Mouse (Mus musculus) kidney, postnatal 0 days (tissue): ENCODE measurements around the gene Sfxn5. TPM values are rescaled to one million over a fixed set of nuclear protein-coding genes. Genes with fewer than 3 reads are reported as not detected.

Experiments
- ATAC-seq: fragments of 200-750 bp; cut with Nextera tagmentation; replicated peaks from 2 replicates; pipeline ENCODE4 v1.8.0; 2017; ENCODE audit warnings: low read depth, moderate number of reproducible peaks, moderate TSS enrichment, moderate library complexity; ENCODE audit not compliant: low FRiP score
- DNase-seq: peaks from one replicate; pipeline ENCODE4 v3.0.0-alpha.2; 2016; ENCODE audit warnings: low spot score
- H3K27ac ChIP-seq: fragments of 300-500 bp; sonication (generic); 2 replicates; pipeline ENCODE4 v1.5.1; 2014; ENCODE audit warnings: mild to moderate bottlenecking
- H3K27me3 ChIP-seq: fragments of 300-500 bp; sonication (generic); 2 replicates; pipeline ENCODE4 v1.6.1; 2014; ENCODE audit warnings: low read length, mixed read lengths; ENCODE audit not compliant: insufficient read depth
- H3K36me3 ChIP-seq: fragments of 300-500 bp; sonication (generic); 2 replicates; pipeline ENCODE4 v1.6.1; 2014; ENCODE audit warnings: low read length, mixed read lengths; ENCODE audit not compliant: insufficient read depth
- H3K4me1 ChIP-seq: fragments of 300-500 bp; sonication (generic); replicated peaks from 2 replicates; pipeline ENCODE4 v1.6.1; 2014; ENCODE audit warnings: antibody characterized with exemption, low read length, mixed read lengths; ENCODE audit not compliant: insufficient read depth
- H3K4me2 ChIP-seq: fragments of 300-500 bp; sonication (generic); 2 replicates; pipeline ENCODE4 v1.6.1; 2014; ENCODE audit warnings: mild to moderate bottlenecking, low read length, moderate library complexity, mixed read lengths
- H3K4me3 ChIP-seq: fragments of 300-500 bp; sonication (generic); replicated peaks from 2 replicates; pipeline ENCODE4 v1.5.1; 2014; ENCODE audit warnings: low read depth, low read length
- H3K9ac ChIP-seq: fragments of 300-500 bp; sonication (generic); 2 replicates; pipeline ENCODE4 v1.6.1; 2014; ENCODE audit warnings: low read depth, low read length
- H3K9me3 ChIP-seq: fragments of 300-500 bp; sonication (generic); replicated peaks from 2 replicates; pipeline ENCODE4 v1.6.1; 2016; ENCODE audit warnings: low read length, inconsistent platforms, mixed read lengths
- CTCF ChIP-seq: IDR thresholded peaks from 2 replicates; pipeline ENCODE4 v1.5.1; 2016; ENCODE audit warnings: antibody characterized with exemption, low read depth, mild to moderate bottlenecking, moderate library complexity
- WGBS: fragments of 180-500 bp; shearing (Covaris S2); extraction: QIAGEN DNeasy Blood & Tissue Kit; methylation state at CpG from one replicate; pipeline ENCODE4 v1.1.7; 2014; 5-methylcytosine and 5-hydroxymethylcytosine counted together
- polyA plus RNA-seq: library from polyadenylated mRNA; unstranded; fragments of >200 nt; fragmentation: Nextera tagmentation; extraction: Ambion mirVana; gene quantifications from 2 replicates; pipeline ENCODE4 v1.2.1, GENCODE M21; 2015

Gene Sfxn5
- polyA plus RNA-seq, 1 experiment from 2014 or later = 15.7 TPM

DNA sequence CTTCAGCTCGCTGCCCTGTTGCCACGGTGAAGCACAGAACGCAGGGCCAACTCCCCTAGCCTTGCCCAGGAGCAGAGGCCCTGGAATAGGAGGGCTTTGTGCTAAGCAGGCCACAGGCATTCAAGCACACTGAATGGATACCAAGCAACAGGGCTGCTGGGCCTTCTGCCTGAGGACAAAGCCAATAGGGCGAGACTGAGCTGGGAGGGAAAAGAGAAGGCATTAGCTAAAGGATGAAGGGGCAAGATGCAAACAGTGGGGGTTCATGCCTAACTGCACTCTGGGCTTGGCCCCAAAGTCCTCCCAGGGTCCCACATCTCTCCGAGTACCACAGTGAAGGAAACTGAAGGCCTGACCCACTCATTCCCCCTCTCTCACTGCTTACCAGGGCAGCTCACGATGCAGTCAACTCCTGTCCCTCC, 12.8 kb downstream of the Sfxn5 start:
- DNase-seq = no peak
- 73% methylated on average over 6 of the region's 6 CpGs for WGBS
- no peaks in the 10 kb centered on the region for H3K4me1 ChIP-seq
- H3K27ac ChIP-seq = no peak overlapping the region
- no peaks in the 10 kb centered on the region for H3K36me3 ChIP-seq
- no peak for ATAC-seq
- TF ChIP-seq CTCF = no peak
- H3K27me3 ChIP-seq = no peaks in the 10 kb centered on the region
- no peak overlapping the region for H3K4me2 ChIP-seq
- no peak overlapping the region for H3K4me3 ChIP-seq
- no peaks in the 10 kb centered on the region for H3K9me3 ChIP-seq
- no peak overlapping the region for H3K9ac ChIP-seq

DNA sequence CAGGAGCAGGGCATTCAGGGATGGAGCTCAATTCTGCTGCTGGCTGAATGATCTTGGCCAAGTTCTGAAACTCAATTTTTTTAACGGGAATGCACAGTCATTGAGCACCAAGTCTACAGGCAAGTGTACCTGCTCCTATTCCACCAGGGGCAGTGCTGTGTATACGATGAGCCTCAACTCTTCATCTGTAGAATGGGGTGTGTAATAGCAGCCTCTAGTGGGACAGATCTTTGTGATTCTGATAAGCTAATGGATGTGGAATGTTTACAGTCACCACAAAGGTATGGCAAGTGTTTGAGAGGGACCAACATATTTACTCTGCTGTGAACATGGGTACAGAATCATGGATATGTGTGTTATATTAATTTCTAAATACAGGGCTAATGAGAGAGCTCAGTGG, 17.0 kb downstream of the Sfxn5 start:
- no peaks in the 10 kb centered on the region for H3K27me3 ChIP-seq
- no peak overlapping the region for H3K9ac ChIP-seq
- WGBS = 87% methylated on average over 2 of the region's 2 CpGs
- no peak overlapping the region for H3K4me2 ChIP-seq
- no peaks in the 10 kb centered on the region for H3K4me1 ChIP-seq
- no peaks in the 10 kb centered on the region for H3K9me3 ChIP-seq
- no peaks in the 10 kb centered on the region for H3K36me3 ChIP-seq
- no peak for TF ChIP-seq CTCF
- no peak overlapping the region for H3K27ac ChIP-seq
- ATAC-seq = no peak
- no peak for DNase-seq
- no peak overlapping the region for H3K4me3 ChIP-seq

DNA sequence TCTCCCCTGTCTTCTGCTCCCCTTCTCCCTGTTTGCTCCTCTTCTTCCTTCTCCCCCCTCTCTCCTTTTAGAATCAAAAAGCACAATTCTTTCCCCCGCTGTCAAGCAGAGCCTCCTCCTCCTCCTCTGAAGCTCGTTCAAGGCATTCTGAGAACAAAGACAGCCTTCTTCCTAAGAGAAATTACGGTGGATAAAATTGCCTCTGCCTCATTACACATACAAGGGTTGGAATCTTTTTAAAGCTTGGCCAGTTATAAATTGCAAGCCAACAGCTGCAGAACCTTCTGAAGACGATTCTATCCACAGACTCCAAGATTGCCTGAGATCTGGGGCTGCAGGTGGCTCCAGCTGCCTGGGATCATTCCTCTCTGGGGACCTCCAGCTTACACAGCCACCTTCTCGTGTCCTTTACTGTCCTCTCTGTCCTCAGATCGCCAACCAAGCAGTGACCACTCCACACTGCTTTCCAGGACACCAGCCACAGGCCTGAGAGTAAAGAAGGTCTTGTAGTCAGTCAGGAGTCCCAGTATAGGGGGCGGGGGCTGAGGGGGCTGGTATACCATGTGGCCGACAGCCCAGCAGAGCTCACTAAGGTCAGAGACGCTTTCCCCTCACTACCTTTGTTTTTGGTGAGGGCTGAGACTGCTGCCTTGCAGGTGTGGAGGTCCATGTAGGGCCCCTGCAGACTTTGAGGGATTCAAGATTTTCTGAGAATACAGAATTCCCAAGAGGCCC, 19.0 kb downstream of the Sfxn5 start:
- Histone ChIP-seq H3K4me1 (no peaks in the 10 kb centered on the region), H3K27me3 (no peaks in the 10 kb centered on the region), H3K9ac (no peak overlapping the region), H3K36me3 (no peaks in the 10 kb centered on the region), H3K4me3 (no peak overlapping the region), H3K9me3 (no peaks in the 10 kb centered on the region), H3K4me2 (no peak overlapping the region), H3K27ac (no peak overlapping the region)
- 30% methylated on average over 9 of the region's 9 CpGs for WGBS
- no peak for TF ChIP-seq CTCF
- DNase-seq (no peak), ATAC-seq (no peak)

DNA sequence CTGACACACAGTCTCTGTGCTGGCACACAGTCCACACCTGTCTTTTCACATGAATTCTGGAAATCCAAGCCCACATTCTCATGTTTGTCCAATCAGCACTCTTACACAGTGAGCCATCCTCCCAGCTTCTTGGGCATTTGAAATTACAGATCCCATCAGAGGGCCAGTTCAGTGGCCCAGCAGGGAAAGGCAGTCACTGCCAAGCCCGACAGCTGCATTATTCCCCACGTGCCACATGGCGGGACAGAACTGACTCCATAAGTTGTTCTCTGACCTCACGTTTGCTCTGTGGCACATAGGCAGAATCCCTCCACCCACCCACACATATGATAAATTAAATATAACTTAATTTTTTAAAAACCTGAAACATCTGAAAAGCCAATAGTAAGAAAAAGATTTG, 25.3 kb downstream of the Sfxn5 start:
- Histone ChIP-seq H3K4me3 (no peak overlapping the region), H3K9ac (no peak overlapping the region), H3K27me3 (no peaks in the 10 kb centered on the region), H3K27ac (no peak overlapping the region), H3K36me3 (no peaks in the 10 kb centered on the region), H3K4me1 (no peaks in the 10 kb centered on the region), H3K4me2 (no peak overlapping the region), H3K9me3 (no peaks in the 10 kb centered on the region)
- ATAC-seq (no peak), DNase-seq (no peak)
- no peak for TF ChIP-seq CTCF
- 70% methylated on average over 4 of the region's 4 CpGs for WGBS

DNA sequence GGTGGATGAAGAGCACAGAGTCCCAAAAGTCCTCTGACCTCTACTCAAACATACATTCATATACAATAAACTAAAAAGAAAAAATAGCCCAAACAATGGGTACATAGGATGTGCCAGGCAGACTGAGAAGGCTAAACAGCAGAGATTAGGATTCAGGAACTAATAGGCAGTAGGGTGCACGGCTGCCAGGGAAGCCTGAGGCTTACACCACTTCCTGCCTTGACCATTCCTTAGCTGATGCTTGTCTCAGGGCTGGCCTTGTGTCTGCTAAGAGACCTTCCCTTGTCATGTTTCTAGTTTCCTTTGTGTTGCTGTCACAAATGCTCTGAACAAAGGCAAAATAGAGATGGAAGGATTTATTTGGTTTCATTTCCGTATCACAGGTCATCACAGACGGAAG, 26.8 kb downstream of the Sfxn5 start:
- Histone ChIP-seq H3K4me3 (no peak overlapping the region), H3K4me1 (no peaks in the 10 kb centered on the region), H3K36me3 (no peaks in the 10 kb centered on the region), H3K9me3 (no peaks in the 10 kb centered on the region), H3K27me3 (no peaks in the 10 kb centered on the region), H3K9ac (no peak overlapping the region), H3K4me2 (no peak overlapping the region), H3K27ac (no peak overlapping the region)
- WGBS = 86% methylated on average over 3 of the region's 3 CpGs
- TF ChIP-seq CTCF = no peak
- ATAC-seq = no peak
- no peak for DNase-seq

DNA sequence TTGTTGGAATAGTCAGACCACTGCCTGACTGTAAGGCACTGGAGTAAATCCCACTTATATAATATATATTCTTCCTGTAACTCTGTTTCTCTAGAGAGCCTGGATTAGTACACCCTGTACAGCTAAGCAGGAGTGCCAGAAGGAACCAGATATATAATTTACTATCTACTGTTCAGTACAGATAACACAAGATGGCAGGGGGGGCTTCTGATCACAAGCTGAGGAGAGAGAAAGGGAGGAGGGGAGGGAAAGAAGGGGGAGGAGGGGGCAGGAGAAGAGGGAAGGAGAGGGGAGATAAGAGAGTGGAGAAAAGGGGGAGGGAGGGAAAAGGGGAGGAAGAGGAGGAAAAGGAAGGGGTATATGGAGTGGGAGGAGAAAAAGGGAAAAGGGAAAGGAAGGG, 27.4 kb downstream of the Sfxn5 start:
- ATAC-seq (no peak), DNase-seq (no peak)
- Histone ChIP-seq H3K27me3 (no peaks in the 10 kb centered on the region), H3K9me3 (no peaks in the 10 kb centered on the region), H3K27ac (no peak overlapping the region), H3K4me3 (no peak overlapping the region), H3K4me2 (no peak overlapping the region), H3K36me3 (no peaks in the 10 kb centered on the region), H3K9ac (no peak overlapping the region), H3K4me1 (no peaks in the 10 kb centered on the region)
- TF ChIP-seq CTCF = no peak

DNA sequence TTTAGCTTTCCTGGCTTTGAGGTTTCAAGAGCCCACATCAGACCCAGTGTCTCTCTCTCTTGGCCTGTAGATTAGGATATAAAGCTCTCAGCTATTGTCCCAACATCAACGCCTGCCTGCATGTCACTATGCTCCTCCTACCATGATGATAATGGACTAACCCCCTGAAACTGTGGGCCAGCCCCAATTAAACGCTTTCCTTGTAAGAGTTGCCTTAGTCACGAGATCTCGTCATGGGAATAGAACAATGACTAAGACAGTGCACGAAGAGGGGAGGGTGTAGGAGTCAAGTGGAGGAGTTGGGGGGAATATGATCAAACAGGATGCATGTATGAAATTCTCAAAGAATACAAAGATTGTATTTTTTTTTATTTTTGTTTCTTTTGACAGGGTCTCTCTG, 28.3 kb downstream of the Sfxn5 start:
- DNase-seq (no peak), ATAC-seq (no peak)
- Histone ChIP-seq H3K27me3 (no peaks in the 10 kb centered on the region), H3K4me1 (no peaks in the 10 kb centered on the region), H3K9ac (no peak overlapping the region), H3K4me2 (no peak overlapping the region), H3K27ac (no peak overlapping the region), H3K36me3 (no peaks in the 10 kb centered on the region), H3K9me3 (no peaks in the 10 kb centered on the region), H3K4me3 (no peak overlapping the region)
- no peak for TF ChIP-seq CTCF
- 82% methylated on average over 5 of the region's 5 CpGs for WGBS
